Mouse (Mus musculus) heart, embryonic 12.5 days (tissue): ENCODE measurements around the gene Specc1l. TPM values are rescaled to one million over a fixed set of nuclear protein-coding genes. Genes with fewer than 3 reads are reported as not detected.

ENCODE experiments used
- ATAC-seq: fragments of 200-750 bp; cut with Nextera tagmentation; 2 replicates; pipeline ENCODE4 v1.8.0; 2017; ENCODE audit warnings: moderate TSS enrichment, moderate library complexity; ENCODE audit not compliant: insufficient number of reproducible peaks, low FRiP score
- H3K27ac ChIP-seq: fragments of 300-500 bp; sonication (generic); 2 replicates; pipeline ENCODE4 v1.5.1; 2016; ENCODE audit warnings: mild to moderate bottlenecking, moderate library complexity; ENCODE audit not compliant: poor library complexity, severe bottlenecking
- H3K27me3 ChIP-seq: fragments of 300-500 bp; sonication (generic); replicated peaks from 2 replicates; pipeline ENCODE4 v1.6.1; 2016; ENCODE audit warnings: mild to moderate bottlenecking, moderate library complexity
- H3K36me3 ChIP-seq: fragments of 300-500 bp; sonication (generic); 2 replicates; pipeline ENCODE4 v1.6.1; 2016; ENCODE audit warnings: mild to moderate bottlenecking, moderate library complexity
- H3K4me1 ChIP-seq: fragments of 300-500 bp; sonication (generic); replicated peaks from 2 replicates; pipeline ENCODE4 v1.6.1; 2016; ENCODE audit warnings: mild to moderate bottlenecking
- H3K4me2 ChIP-seq: fragments of 300-500 bp; sonication (generic); 2 replicates; pipeline ENCODE4 v1.6.1; 2016; ENCODE audit warnings: mild to moderate bottlenecking, moderate library complexity
- H3K4me3 ChIP-seq: fragments of 300-500 bp; sonication (generic); 2 replicates; pipeline ENCODE4 v1.5.1; 2016; ENCODE audit warnings: mild to moderate bottlenecking
- H3K9ac ChIP-seq: fragments of 300-500 bp; sonication (generic); 2 replicates; pipeline ENCODE4 v1.6.1; 2016; ENCODE audit warnings: mild to moderate bottlenecking, moderate library complexity
- H3K9me3 ChIP-seq: fragments of 300-500 bp; sonication (generic); replicated peaks from 2 replicates; pipeline ENCODE4 v1.6.1; 2016; ENCODE audit warnings: mild to moderate bottlenecking, moderate library complexity
- WGBS: fragments of 180-500 bp; shearing (Covaris S2); methylation state at CpG from one replicate; pipeline ENCODE4 v1.1.7; 2016; 5-methylcytosine and 5-hydroxymethylcytosine counted together
- polyA plus RNA-seq: library from polyadenylated mRNA; unstranded; fragments of >200 nt; fragmentation: Nextera tagmentation; extraction: Ambion mirVana; gene quantifications from 2 replicates; pipeline ENCODE4 v1.2.1, GENCODE M21; 2016

The Specc1l gene
- polyA plus RNA-seq, 1 experiment from 2014 or later = 32.1 TPM

DNA sequence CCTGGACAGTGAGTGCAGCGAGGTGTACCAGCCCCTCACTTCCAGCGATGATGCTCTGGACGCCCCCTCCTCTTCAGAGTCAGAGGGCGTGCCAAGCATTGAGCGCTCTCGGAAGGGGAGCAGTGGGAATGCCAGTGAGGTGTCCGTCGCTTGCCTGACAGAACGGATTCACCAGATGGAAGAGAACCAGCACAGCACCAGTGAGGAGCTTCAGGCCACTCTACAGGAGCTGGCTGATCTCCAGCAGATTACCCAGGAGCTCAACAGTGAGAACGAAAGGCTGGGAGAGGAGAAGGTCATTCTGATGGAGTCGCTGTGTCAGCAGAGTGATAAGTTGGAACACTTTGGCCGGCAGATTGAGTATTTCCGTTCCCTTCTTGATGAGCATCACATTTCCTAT, 33.9 kb downstream of the Specc1l start:
- H3K4me2 ChIP-seq = no peak overlapping the region
- H3K27me3 ChIP-seq = no peaks in the 10 kb centered on the region
- 77% methylated on average over 13 of the region's 13 CpGs for WGBS
- no peak for ATAC-seq
- H3K4me3 ChIP-seq = no peak overlapping the region
- H3K27ac ChIP-seq = no peak overlapping the region
- H3K36me3 ChIP-seq = peaks cover 73% of the 10 kb centered on the region
- no peak overlapping the region for H3K9ac ChIP-seq
- peaks cover 7% of the 10 kb centered on the region; the same call in 1 of the 2 replicates for H3K4me1 ChIP-seq
- no peaks in the 10 kb centered on the region for H3K9me3 ChIP-seq

DNA sequence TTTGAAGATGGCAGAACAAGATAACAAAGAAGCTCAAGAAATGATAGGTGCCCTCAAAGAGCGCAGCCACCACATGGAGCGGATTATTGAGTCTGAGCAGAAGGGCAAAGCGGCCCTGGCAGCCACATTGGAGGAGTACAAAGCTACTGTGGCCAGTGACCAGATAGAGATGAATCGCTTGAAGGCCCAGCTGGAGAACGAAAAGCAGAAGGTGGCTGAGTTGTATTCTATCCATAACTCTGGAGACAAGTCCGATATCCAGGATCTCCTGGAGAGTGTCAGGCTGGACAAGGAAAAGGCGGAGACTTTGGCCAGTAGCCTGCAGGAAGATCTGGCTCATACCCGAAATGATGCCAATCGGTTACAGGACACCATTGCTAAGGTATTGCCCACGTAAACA, 34.5 kb downstream of the Specc1l start:
- no peak overlapping the region for H3K4me2 ChIP-seq
- peaks cover 7% of the 10 kb centered on the region; the same call in 1 of the 2 replicates for H3K4me1 ChIP-seq
- peaks cover 68% of the 10 kb centered on the region for H3K36me3 ChIP-seq
- no peak overlapping the region for H3K27ac ChIP-seq
- no peak overlapping the region for H3K9ac ChIP-seq
- ATAC-seq = no peak
- H3K27me3 ChIP-seq = no peaks in the 10 kb centered on the region
- H3K4me3 ChIP-seq = no peak overlapping the region
- WGBS = 86% methylated on average over 10 of the region's 10 CpGs
- no peaks in the 10 kb centered on the region for H3K9me3 ChIP-seq

DNA sequence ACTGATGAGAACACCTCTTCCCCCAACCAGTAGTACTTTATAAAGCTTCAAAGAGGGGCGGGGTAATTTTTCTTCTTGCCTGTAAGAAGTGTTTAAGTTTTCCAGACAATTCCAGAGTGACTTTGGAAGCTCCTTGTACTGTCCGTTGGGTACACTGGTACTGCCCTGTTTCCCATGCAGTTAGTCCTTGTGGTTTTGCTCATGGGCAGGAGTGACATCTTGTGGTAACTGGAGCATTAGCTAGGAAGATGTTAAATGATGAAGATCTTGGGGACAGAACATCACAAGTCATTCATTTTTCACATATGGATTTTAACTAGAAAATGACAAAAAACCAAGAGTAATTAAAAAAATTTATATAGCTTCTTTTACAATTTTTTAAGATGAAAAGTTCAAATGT, 39.1 kb downstream of the Specc1l start:
- 0 out of 2 replicates have a peak, but pooled peaks have one; percentile 36 for ATAC-seq
- 64% methylated on average over 2 of the region's 2 CpGs for WGBS
- peaks cover 33% of the 10 kb centered on the region for H3K36me3 ChIP-seq

DNA sequence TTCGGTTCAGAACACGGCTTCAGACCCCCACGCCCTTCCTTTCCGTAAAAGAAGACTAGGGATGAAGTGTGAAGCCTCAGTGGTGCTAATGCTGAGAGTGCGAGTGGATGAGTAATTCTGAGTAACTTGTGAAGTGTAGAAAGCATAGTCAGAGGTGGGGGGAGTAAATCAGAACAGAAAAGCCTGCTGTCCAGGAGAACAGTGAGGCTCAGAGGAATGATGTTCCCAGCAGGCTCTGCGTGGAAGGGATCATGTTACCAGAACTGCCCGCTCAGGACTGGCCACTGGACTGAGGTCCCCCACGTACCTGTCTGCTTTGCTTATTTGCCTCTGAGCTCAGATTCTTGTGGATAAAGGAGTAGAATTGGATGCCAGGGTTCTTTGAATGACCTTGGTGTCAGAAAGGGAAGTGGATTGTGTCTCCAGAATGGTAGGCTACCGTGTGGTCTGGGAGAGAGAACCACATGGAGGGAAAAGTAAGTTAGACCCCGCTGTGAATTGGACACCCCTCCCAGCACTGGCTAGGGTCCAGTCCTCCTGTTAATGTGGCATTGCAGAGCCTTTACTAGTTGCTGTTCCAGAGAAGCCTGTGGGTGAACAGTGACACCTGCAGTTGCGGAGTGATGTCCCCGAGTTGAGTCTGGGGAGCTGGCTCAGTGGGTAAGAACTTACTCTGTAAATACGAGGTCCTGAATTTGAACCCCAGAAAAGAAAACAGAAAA, 40.6 kb downstream of the Specc1l start:
- H3K9me3 ChIP-seq = no peaks in the 10 kb centered on the region
- peak overlapping the region; percentile 18; the same call in 1 of the 2 replicates for H3K9ac ChIP-seq
- no peaks in the 10 kb centered on the region for H3K27me3 ChIP-seq
- H3K36me3 ChIP-seq = peaks cover 21% of the 10 kb centered on the region
- H3K4me3 ChIP-seq = no peak overlapping the region
- ATAC-seq = no peak
- peaks cover 14% of the 10 kb centered on the region for H3K4me1 ChIP-seq
- WGBS = 63% methylated on average over 13 of the region's 13 CpGs
- H3K4me2 ChIP-seq = no peak overlapping the region; the same call in 1 of the 2 replicates
- peak overlapping the region; percentile 40 for H3K27ac ChIP-seq

More for the DNA sequence above, 39.1 kb downstream of the Specc1l start:
- Histone ChIP-seq H3K27me3 (no peaks in the 10 kb centered on the region), H3K9ac (no peak overlapping the region), H3K4me2 (no peak overlapping the region), H3K9me3 (no peaks in the 10 kb centered on the region), H3K4me1 (peaks cover 17% of the 10 kb centered on the region), H3K27ac (no peak overlapping the region), H3K4me3 (no peak overlapping the region)

DNA sequence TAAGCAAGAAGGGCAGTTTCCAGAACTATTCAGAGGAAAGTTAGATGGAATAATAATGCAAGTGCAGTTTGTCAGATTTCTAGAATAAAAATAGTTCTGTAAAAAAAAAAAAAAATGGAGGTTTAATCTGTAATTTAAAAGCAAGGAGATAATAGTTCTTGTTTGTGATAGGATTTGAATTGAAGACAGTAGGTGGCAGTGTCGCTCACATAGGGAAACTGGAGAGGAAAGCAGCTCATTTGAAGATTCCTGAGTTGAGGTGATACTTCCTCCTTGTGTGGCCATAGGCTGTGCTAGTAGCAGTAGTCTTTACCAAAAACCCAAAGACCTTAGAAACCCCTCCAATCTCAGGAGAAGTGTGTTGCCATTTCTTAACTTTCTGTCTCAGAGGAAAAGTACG, 43.2 kb downstream of the Specc1l start:
- peaks cover 25% of the 10 kb centered on the region for H3K36me3 ChIP-seq
- H3K27me3 ChIP-seq = no peaks in the 10 kb centered on the region
- no peaks in the 10 kb centered on the region for H3K9me3 ChIP-seq
- H3K4me3 ChIP-seq = no peak overlapping the region
- no peak for ATAC-seq
- peaks cover 14% of the 10 kb centered on the region for H3K4me1 ChIP-seq
- H3K4me2 ChIP-seq = no peak overlapping the region
- no peak overlapping the region for H3K27ac ChIP-seq
- no peak overlapping the region for H3K9ac ChIP-seq
- WGBS = 66% methylated on average over 2 of the region's 2 CpGs

DNA sequence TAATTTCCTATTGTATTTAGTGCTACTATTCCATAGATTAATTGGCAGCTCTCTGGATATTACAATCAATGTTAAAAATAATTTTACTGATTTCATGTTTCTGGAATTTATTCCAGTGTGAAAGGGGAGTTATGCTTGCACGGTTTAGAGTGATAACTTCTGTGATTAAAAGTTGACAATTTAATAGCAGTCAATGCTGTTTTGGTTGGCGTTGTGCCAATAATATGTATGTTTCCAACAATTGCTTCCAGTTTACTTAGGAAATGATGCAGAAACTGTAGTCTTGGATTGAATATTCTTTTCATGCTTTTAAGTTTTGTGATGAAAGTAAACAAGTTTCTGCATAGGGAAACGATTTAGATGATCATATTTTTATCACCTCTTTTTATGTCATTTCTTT, 45.5 kb downstream of the Specc1l start:
- no peaks in the 10 kb centered on the region for H3K27me3 ChIP-seq
- no peak overlapping the region for H3K4me2 ChIP-seq
- H3K9me3 ChIP-seq = no peaks in the 10 kb centered on the region
- no peak overlapping the region for H3K9ac ChIP-seq
- ATAC-seq = no peak
- peaks cover 40% of the 10 kb centered on the region for H3K36me3 ChIP-seq
- no peak overlapping the region for H3K27ac ChIP-seq
- WGBS = 66% methylated on average over 3 of the region's 3 CpGs
- no peak overlapping the region for H3K4me3 ChIP-seq
- H3K4me1 ChIP-seq = peaks cover 9% of the 10 kb centered on the region

DNA sequence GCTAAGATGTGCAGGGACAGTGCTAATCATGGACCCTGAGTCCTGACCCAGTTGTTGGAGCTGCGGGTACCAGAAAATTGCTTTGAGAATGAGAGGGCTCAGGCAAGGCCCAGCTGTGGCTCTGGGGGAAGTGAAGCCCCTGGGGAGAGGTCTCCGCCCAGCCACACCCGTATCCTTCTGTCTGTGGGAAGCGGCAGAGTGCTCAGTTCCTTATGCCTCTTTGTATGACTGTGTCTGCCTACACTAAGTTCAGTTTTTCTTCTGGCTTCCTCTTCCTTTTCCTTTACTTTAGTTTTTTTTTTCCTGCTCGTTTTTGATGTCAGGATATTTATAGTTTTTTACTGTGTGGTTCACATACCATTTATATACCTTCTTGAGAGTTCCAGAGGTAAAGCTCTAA, 46.4 kb downstream of the Specc1l start:
- Histone ChIP-seq H3K4me1 (peaks cover 3% of the 10 kb centered on the region; the same call in 1 of the 2 replicates), H3K27me3 (no peaks in the 10 kb centered on the region), H3K4me2 (no peak overlapping the region), H3K4me3 (no peak overlapping the region), H3K9ac (no peak overlapping the region), H3K27ac (no peak overlapping the region), H3K9me3 (no peaks in the 10 kb centered on the region), H3K36me3 (peaks cover 44% of the 10 kb centered on the region)
- ATAC-seq = no peak
- 69% methylated on average over 5 of the region's 5 CpGs for WGBS

DNA sequence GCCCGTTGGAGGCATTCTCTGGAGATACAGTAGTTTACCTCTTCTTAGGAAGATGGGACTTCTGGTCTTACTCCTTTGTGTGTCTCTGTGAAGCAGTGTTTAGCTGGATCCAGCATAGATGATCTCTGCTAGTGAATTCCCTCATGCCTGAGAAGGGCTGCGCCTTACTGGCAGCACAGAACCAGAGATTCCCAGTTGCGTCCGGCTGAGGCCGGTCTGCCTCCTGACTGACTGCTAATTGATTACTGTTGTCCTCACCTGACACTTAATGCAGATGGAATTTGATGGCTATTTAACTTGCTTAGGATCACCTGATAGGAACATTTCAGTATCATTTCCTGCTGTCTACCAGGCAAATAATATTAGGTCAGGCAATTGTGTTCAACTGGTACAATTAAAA, 49.4 kb downstream of the Specc1l start:
- no peak overlapping the region for H3K4me2 ChIP-seq
- peaks cover 12% of the 10 kb centered on the region for H3K4me1 ChIP-seq
- no peaks in the 10 kb centered on the region for H3K9me3 ChIP-seq
- H3K36me3 ChIP-seq = peaks cover 61% of the 10 kb centered on the region
- WGBS = 89% methylated on average over 5 of the region's 5 CpGs
- H3K4me3 ChIP-seq = no peak overlapping the region
- no peak overlapping the region for H3K9ac ChIP-seq
- no peaks in the 10 kb centered on the region for H3K27me3 ChIP-seq
- no peak for ATAC-seq
- H3K27ac ChIP-seq = no peak overlapping the region

DNA sequence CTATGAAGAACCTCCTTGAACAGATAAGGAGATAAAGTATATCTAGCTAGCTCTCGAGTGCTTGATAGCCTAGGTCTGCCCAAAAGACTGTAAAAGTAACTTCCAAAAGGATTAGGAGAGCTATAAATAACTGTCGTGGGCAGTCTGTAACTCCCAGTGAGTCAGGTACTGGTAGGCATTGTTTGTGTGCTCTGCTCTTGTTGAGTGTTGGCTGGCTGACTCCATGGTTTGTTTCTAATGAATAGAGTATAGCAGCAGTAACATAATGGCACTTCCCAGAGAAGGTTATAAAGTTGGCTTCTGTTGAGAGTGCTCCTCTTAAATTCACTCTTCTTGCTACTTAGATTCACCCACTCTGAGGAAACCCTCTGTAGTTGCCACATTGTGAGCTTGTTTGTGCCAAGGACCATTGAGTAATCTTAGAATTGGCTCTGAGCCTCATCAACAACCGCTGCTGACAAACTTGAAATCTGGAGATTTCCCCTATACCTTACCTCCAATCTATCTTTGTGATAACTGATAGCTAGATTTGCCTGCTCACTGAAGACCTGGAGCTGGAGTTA, 53.2 kb downstream of the Specc1l start:
- 39% methylated on average over 3 of the region's 3 CpGs for whole genome bisulfite sequencing
- H3K27me3 ChIP-seq = no peaks in the 10 kb centered on the region
- H3K9ac ChIP-seq = no peak overlapping the region
- H3K4me3 ChIP-seq = no peak overlapping the region
- H3K9me3 ChIP-seq = no peaks in the 10 kb centered on the region
- peaks cover 16% of the 10 kb centered on the region for H3K4me1 ChIP-seq
- ATAC-seq = no peak
- peaks cover 75% of the 10 kb centered on the region for H3K36me3 ChIP-seq
- H3K27ac ChIP-seq = peak overlapping the region; percentile 74
- no peak overlapping the region for H3K4me2 ChIP-seq

DNA sequence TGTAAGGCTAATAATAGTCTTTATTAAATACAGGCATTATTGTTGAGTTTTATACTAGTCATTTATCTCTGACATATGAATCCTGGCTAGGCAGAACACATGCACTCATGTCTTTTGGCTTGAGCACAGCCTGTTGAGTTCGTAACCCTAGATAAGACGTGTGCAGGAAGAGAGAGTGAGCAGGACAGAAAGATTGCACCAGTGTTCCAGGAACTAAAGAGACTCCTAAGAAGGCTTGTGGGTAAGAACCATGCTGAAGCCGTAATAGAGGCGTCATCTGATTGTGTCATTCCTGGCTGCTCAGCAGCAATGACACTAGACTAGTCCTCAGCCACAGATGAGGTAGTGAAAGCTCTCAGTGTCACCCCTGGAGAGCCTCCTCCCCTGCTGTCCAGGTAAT, 61.1 kb downstream of the Specc1l start:
- H3K4me3 ChIP-seq = no peak overlapping the region
- no peaks in the 10 kb centered on the region for H3K27me3 ChIP-seq
- WGBS = 32% methylated on average over 4 of the region's 4 CpGs
- H3K36me3 ChIP-seq = peaks cover 46% of the 10 kb centered on the region
- no peaks in the 10 kb centered on the region for H3K9me3 ChIP-seq
- peaks cover 11% of the 10 kb centered on the region for H3K4me1 ChIP-seq
- no peak overlapping the region for H3K4me2 ChIP-seq
- no peak for ATAC-seq
- H3K27ac ChIP-seq = no peak overlapping the region
- no peak overlapping the region; the same call in 1 of the 2 replicates for H3K9ac ChIP-seq

DNA sequence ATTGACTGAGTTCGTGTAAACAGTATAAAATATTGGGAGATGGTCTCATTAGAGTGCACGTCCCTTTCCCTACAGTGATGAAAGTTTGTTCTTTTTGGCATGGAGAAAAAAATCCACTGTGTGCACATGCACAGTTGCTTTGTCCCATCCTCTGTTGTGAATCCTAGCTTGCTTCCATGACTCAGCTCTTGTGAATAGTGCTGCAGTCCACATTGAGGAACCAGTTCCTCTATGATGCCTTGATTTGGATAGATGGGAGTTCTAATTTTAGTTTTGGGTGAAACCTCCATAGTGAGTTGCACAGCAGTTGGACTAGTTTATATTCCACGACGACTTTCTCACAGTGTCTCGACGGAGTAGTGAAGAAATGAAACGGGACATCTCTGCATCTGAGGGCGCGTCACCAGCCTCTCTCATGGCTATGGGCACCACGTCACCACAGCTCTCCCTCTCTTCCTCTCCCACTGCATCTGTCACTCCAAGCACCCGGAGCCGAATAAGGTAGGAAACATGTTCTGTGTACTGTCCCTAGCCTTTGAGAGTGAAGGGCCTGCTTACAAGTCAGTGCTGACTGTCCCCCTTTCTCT, 64.6 kb downstream of the Specc1l start:
- Histone ChIP-seq H3K4me3 (no peak overlapping the region), H3K36me3 (peaks cover 42% of the 10 kb centered on the region), H3K9me3 (no peaks in the 10 kb centered on the region), H3K27me3 (no peaks in the 10 kb centered on the region), H3K9ac (no peak overlapping the region), H3K4me1 (peaks cover 11% of the 10 kb centered on the region), H3K4me2 (no peak overlapping the region), H3K27ac (no peak overlapping the region)
- no peak for ATAC-seq
- 89% methylated on average over 12 of the region's 12 CpGs for WGBS
